Mouse (Mus musculus) layer of hippocampus, adult 18-20 months (tissue): ENCODE measurements at regions not wholly inside any gene's neighbourhood (a gene's known extent, or its start where the extent isn't known, plus 50 kb on each side); places are given as distances from the start of the nearest gene placed in this dataset.

Experiments
- DNase-seq, 2 experiments: peaks; one replicate each; pipeline ENCODE4 v3.0.0; 2022; ENCODE audit warnings: low spot score in 2 of 2

- DNase-seq: no peak
Measured at GRCm38 (mm10) chr7:51722420-51722819, 100.6 kb downstream of the Slc17a6 start.

GRCm38 (mm10) chr7:51723955-51724354, 102.1 kb downstream of the Slc17a6 start:
- DNase-seq: no peak

GRCm38 (mm10) chr7:51736285-51736684, 114.5 kb downstream of the Slc17a6 start:
- DNase-seq: no peak

- DNase-seq: no peak
Measured at GRCm38 (mm10) chr7:51739590-51739989, 117.8 kb downstream of the Slc17a6 start.

- no peak for DNase-seq
Measured at GRCm38 (mm10) chr7:51740928-51741327, 119.1 kb downstream of the Slc17a6 start.

GRCm38 (mm10) chr7:51742720-51743119, 119.1 kb upstream of the Gas2 start:
- DNase-seq: no peak

- DNase-seq: no peak
Measured at GRCm38 (mm10) chr7:51745598-51745997, 116.2 kb upstream of the Gas2 start.

GRCm38 (mm10) chr7:51748633-51749303, 113.0 kb upstream of the Gas2 start:
- DNase-seq: peak in 1 of 2 experiments; percentile 45

GRCm38 (mm10) chr7:51749304-51750129, 112.3 kb upstream of the Gas2 start:
- peak in 1 of 2 experiments; percentile 30 for DNase-seq

GRCm38 (mm10) chr7:51750271-51750670, 111.5 kb upstream of the Gas2 start:
- no peak for DNase-seq

GRCm38 (mm10) chr7:51753062-51753461, 108.8 kb upstream of the Gas2 start:
- no peak for DNase-seq

- DNase-seq: no peak
Measured at GRCm38 (mm10) chr7:51754208-51754888, 107.5 kb upstream of the Gas2 start.

- DNase-seq: no peak
Measured at GRCm38 (mm10) chr7:51756218-51756617, 105.6 kb upstream of the Gas2 start.

GRCm38 (mm10) chr7:51759536-51760153, 102.2 kb upstream of the Gas2 start:
- peak in 1 of 2 experiments; percentile 20 for DNase-seq

GRCm38 (mm10) chr7:51767066-51767465, 94.7 kb upstream of the Gas2 start:
- DNase-seq: no peak

- no peak for DNase-seq
Measured at GRCm38 (mm10) chr7:51771895-51772871, 89.6 kb upstream of the Gas2 start.

GRCm38 (mm10) chr7:51775968-51776367, 85.8 kb upstream of the Gas2 start:
- no peak for DNase-seq

GRCm38 (mm10) chr7:51783070-51783776, 78.6 kb upstream of the Gas2 start:
- DNase-seq: no peak

GRCm38 (mm10) chr7:51783923-51784686, 77.7 kb upstream of the Gas2 start:
- no peak for DNase-seq
